Mouse (Mus musculus): Measurements from ENCODE around the gene Prkce. TPM values are rescaled to one million over a fixed set of nuclear protein-coding genes. Genes with fewer than 3 reads are reported as not detected.
A peak's percentile ranks its signal among the peaks of the same experiment; 100 is the strongest.

The Prkce gene
- polyA plus RNA-seq, 1 experiment from 2014 or later, result 44.3 TPM

DNA sequence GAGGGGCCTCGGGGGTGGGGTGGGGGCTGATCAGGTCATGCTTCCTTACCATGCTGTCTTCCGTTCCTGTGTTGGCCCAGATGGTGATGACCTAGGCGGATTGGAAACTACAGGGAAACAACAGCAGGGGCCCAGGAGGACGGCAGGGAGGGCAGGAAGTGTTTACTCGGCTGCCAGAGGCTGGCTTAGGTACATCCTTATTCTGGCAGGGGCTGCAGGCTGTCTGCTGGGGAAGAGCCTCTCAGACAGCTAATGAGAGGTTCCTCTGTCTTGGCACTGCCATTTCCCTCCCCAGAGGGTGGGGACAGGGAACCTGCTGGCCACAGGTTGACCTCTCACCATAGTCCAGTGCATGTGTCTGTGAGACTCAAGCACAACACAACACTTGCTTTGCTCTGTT is 116.2 kb downstream of the Prkce start:
- no peak for ATAC-seq (ENCODE audit: low read depth)
- no peaks in the 10 kb centered on the region for H3K9me3 ChIP-seq (ENCODE audit: control insufficient read depth, low read length)
- 39% methylated on average over 5 of the region's 5 CpGs for WGBS
- H3K4me1 ChIP-seq (ENCODE audit: control insufficient read depth, insufficient read depth, low read length), result peaks cover 4% of the 10 kb centered on the region; the same call in 1 of the 2 replicates
- H3K9ac ChIP-seq (replicated peaks; ENCODE audit: low read depth, low read length), result no peak overlapping the region
- H3K27me3 ChIP-seq (ENCODE audit: control insufficient read depth, insufficient read depth, low read length), result no peaks in the 10 kb centered on the region
- no peak overlapping the region for H3K27ac ChIP-seq (ENCODE audit: low read depth, low read length)
- no peaks in the 10 kb centered on the region for H3K36me3 ChIP-seq (ENCODE audit: control insufficient read depth, insufficient read depth, low read length)
- H3K4me2 ChIP-seq (ENCODE audit: low read depth, low read length), result no peak overlapping the region
- H3K4me3 ChIP-seq (ENCODE audit: low read depth, low read length), result no peak overlapping the region

GRCm38 (mm10) chr17:86285058-86285457 is 117.5 kb downstream of the Prkce start:
- H3K27me3 ChIP-seq (ENCODE audit: control insufficient read depth, insufficient read depth, low read length), result no peaks in the 10 kb centered on the region
- no peak overlapping the region for H3K9ac ChIP-seq (replicated peaks; ENCODE audit: low read depth, low read length)
- H3K9me3 ChIP-seq (ENCODE audit: control insufficient read depth, low read length), result no peaks in the 10 kb centered on the region
- no peak for ATAC-seq (ENCODE audit: low read depth)
- no peak overlapping the region for H3K4me2 ChIP-seq (ENCODE audit: low read depth, low read length)
- H3K4me3 ChIP-seq (ENCODE audit: low read depth, low read length), result no peak overlapping the region
- no peaks in the 10 kb centered on the region for H3K36me3 ChIP-seq (ENCODE audit: control insufficient read depth, insufficient read depth, low read length)
- no peaks in the 10 kb centered on the region for H3K4me1 ChIP-seq (ENCODE audit: control insufficient read depth, insufficient read depth, low read length)
- 89% methylated on average over 5 of the region's 5 CpGs for WGBS
- no peak overlapping the region for H3K27ac ChIP-seq (ENCODE audit: low read depth, low read length)

DNA sequence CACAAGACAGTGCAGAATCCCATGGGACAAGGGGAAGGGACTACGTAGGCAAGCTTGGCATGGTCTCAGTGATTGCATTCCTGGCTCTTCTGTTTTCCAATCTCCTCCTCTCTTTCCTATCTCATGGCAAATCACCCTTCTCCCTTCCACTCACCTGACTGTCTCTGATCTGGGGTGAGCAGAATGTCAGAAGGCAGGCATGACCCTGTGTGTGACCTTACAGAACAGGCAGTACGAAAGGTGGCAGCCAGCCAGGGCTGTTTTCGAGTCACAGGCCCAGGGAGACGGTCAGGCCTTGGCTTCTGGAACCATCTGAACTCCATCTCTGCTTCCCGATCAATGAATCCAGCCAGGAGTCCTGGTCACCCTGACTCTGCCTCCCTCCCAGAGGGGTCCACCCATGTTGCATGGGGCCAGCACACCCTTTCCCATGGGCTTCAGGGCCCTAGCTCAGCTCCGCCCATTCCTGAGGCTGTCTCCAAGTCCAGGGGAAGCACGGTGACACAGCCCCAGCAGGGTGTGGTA is 119.2 kb downstream of the Prkce start:
- no peak overlapping the region for H3K4me2 ChIP-seq (ENCODE audit: low read depth, low read length)
- H3K9ac ChIP-seq (replicated peaks; ENCODE audit: low read depth, low read length), result no peak overlapping the region
- H3K27me3 ChIP-seq (ENCODE audit: control insufficient read depth, insufficient read depth, low read length), result no peaks in the 10 kb centered on the region
- ATAC-seq (ENCODE audit: low read depth), result no peak
- H3K36me3 ChIP-seq (ENCODE audit: control insufficient read depth, insufficient read depth, low read length), result no peaks in the 10 kb centered on the region
- no peak overlapping the region for H3K27ac ChIP-seq (ENCODE audit: low read depth, low read length)
- 74% methylated on average over 7 of the region's 7 CpGs for WGBS
- H3K4me3 ChIP-seq (ENCODE audit: low read depth, low read length), result no peak overlapping the region
- H3K9me3 ChIP-seq (ENCODE audit: control insufficient read depth, low read length), result no peaks in the 10 kb centered on the region
- no peaks in the 10 kb centered on the region for H3K4me1 ChIP-seq (ENCODE audit: control insufficient read depth, insufficient read depth, low read length)

- no peak for ATAC-seq (ENCODE audit: low read depth)
- WGBS, result 92% methylated on average over 6 of the region's 6 CpGs
- H3K4me2 ChIP-seq (ENCODE audit: low read depth, low read length), result no peak overlapping the region
- no peak overlapping the region for H3K27ac ChIP-seq (ENCODE audit: low read depth, low read length)
- no peaks in the 10 kb centered on the region for H3K27me3 ChIP-seq (ENCODE audit: control insufficient read depth, insufficient read depth, low read length)
- no peak overlapping the region for H3K4me3 ChIP-seq (ENCODE audit: low read depth, low read length)
- H3K36me3 ChIP-seq (ENCODE audit: control insufficient read depth, insufficient read depth, low read length), result no peaks in the 10 kb centered on the region
- H3K4me1 ChIP-seq (ENCODE audit: control insufficient read depth, insufficient read depth, low read length), result no peaks in the 10 kb centered on the region
- H3K9ac ChIP-seq (replicated peaks; ENCODE audit: low read depth, low read length), result no peak overlapping the region
- no peaks in the 10 kb centered on the region for H3K9me3 ChIP-seq (ENCODE audit: control insufficient read depth, low read length)
Observed at GRCm38 (mm10) chr17:86292711-86293110, 125.1 kb downstream of the Prkce start.

- no peaks in the 10 kb centered on the region for H3K4me1 ChIP-seq (ENCODE audit: control insufficient read depth, insufficient read depth, low read length)
- H3K4me2 ChIP-seq (ENCODE audit: low read depth, low read length), result no peak overlapping the region
- no peaks in the 10 kb centered on the region for H3K9me3 ChIP-seq (ENCODE audit: control insufficient read depth, low read length)
- no peaks in the 10 kb centered on the region for H3K36me3 ChIP-seq (ENCODE audit: control insufficient read depth, insufficient read depth, low read length)
- 50% methylated on average over 10 of the region's 10 CpGs for WGBS
- no peak overlapping the region for H3K27ac ChIP-seq (ENCODE audit: low read depth, low read length)
- ATAC-seq (ENCODE audit: low read depth), result no peak
- H3K9ac ChIP-seq (replicated peaks; ENCODE audit: low read depth, low read length), result no peak overlapping the region
- no peak overlapping the region for H3K4me3 ChIP-seq (ENCODE audit: low read depth, low read length)
- no peaks in the 10 kb centered on the region for H3K27me3 ChIP-seq (ENCODE audit: control insufficient read depth, insufficient read depth, low read length)
Observed at GRCm38 (mm10) chr17:86293247-86293744, 125.7 kb downstream of the Prkce start.

DNA sequence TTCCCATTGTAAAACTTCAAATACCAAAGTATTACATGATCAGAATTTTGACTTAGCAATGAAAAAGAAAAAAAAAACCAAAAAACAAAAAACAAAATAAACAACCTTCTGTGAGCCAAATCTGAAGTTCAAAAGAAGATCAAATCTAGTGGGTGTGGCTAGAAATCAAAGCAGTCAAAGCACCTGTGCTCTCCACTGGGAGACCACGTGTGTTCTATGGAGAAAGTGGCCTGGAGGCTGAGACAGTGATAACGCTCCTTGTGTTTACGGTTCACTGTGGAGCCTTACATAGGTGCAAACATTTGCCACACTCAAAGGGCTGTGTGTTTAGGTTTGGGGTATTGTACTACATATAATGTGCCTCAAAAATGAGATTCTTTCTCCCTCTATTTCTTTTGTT is 132.0 kb downstream of the Prkce start:
- WGBS, result 69% methylated on average over 3 of the region's 3 CpGs
- no peaks in the 10 kb centered on the region for H3K9me3 ChIP-seq (ENCODE audit: control insufficient read depth, low read length)
- no peak overlapping the region for H3K4me2 ChIP-seq (ENCODE audit: low read depth, low read length)
- H3K36me3 ChIP-seq (ENCODE audit: control insufficient read depth, insufficient read depth, low read length), result no peaks in the 10 kb centered on the region
- no peak for ATAC-seq (ENCODE audit: low read depth)
- peaks cover 6% of the 10 kb centered on the region for H3K4me1 ChIP-seq (ENCODE audit: control insufficient read depth, insufficient read depth, low read length)
- H3K9ac ChIP-seq (replicated peaks; ENCODE audit: low read depth, low read length), result no peak overlapping the region
- H3K27me3 ChIP-seq (ENCODE audit: control insufficient read depth, insufficient read depth, low read length), result no peaks in the 10 kb centered on the region
- H3K27ac ChIP-seq (ENCODE audit: low read depth, low read length), result no peak overlapping the region
- H3K4me3 ChIP-seq (ENCODE audit: low read depth, low read length), result no peak overlapping the region

GRCm38 (mm10) chr17:86300774-86301595 is 133.4 kb downstream of the Prkce start:
- H3K27ac ChIP-seq (ENCODE audit: low read depth, low read length), result no peak overlapping the region; the same call in 1 of the 2 replicates
- H3K36me3 ChIP-seq (ENCODE audit: control insufficient read depth, insufficient read depth, low read length), result no peaks in the 10 kb centered on the region
- no peak overlapping the region for H3K4me3 ChIP-seq (ENCODE audit: low read depth, low read length)
- peaks cover 15% of the 10 kb centered on the region for H3K4me1 ChIP-seq (ENCODE audit: control insufficient read depth, insufficient read depth, low read length)
- H3K4me2 ChIP-seq (ENCODE audit: low read depth, low read length), result no peak overlapping the region
- no peaks in the 10 kb centered on the region for H3K9me3 ChIP-seq (ENCODE audit: control insufficient read depth, low read length)
- H3K9ac ChIP-seq (replicated peaks; ENCODE audit: low read depth, low read length), result no peak overlapping the region
- no peak for ATAC-seq (ENCODE audit: low read depth)
- 74% methylated on average over 22 of the region's 22 CpGs for WGBS
- H3K27me3 ChIP-seq (ENCODE audit: control insufficient read depth, insufficient read depth, low read length), result no peaks in the 10 kb centered on the region

GRCm38 (mm10) chr17:86302266-86302665 is 134.7 kb downstream of the Prkce start:
- Histone ChIP-seq H3K9ac (replicated peaks; ENCODE audit: low read depth, low read length) (no peak overlapping the region), H3K4me3 (ENCODE audit: low read depth, low read length) (no peak overlapping the region), H3K9me3 (ENCODE audit: control insufficient read depth, low read length) (no peaks in the 10 kb centered on the region), H3K27me3 (ENCODE audit: control insufficient read depth, insufficient read depth, low read length) (no peaks in the 10 kb centered on the region), H3K4me2 (ENCODE audit: low read depth, low read length) (no peak overlapping the region), H3K27ac (ENCODE audit: low read depth, low read length) (0 out of 2 replicates have a peak overlapping the region, but pooled peaks have one; percentile 25), H3K4me1 (ENCODE audit: control insufficient read depth, insufficient read depth, low read length) (peaks cover 15% of the 10 kb centered on the region), H3K36me3 (ENCODE audit: control insufficient read depth, insufficient read depth, low read length) (no peaks in the 10 kb centered on the region)
- 87% methylated on average over 11 of the region's 11 CpGs for WGBS
- ATAC-seq (ENCODE audit: low read depth), result no peak

- Histone ChIP-seq H3K4me2 (ENCODE audit: low read depth, low read length) (no peak overlapping the region), H3K36me3 (ENCODE audit: control insufficient read depth, insufficient read depth, low read length) (no peaks in the 10 kb centered on the region), H3K4me3 (ENCODE audit: low read depth, low read length) (no peak overlapping the region), H3K27me3 (ENCODE audit: control insufficient read depth, insufficient read depth, low read length) (no peaks in the 10 kb centered on the region), H3K9me3 (ENCODE audit: control insufficient read depth, low read length) (no peaks in the 10 kb centered on the region), H3K9ac (replicated peaks; ENCODE audit: low read depth, low read length) (no peak overlapping the region), H3K27ac (ENCODE audit: low read depth, low read length) (no peak overlapping the region), H3K4me1 (ENCODE audit: control insufficient read depth, insufficient read depth, low read length) (peaks cover 15% of the 10 kb centered on the region)
- ATAC-seq (ENCODE audit: low read depth), result no peak
- 93% methylated on average over 14 of the region's 14 CpGs for WGBS
Observed at GRCm38 (mm10) chr17:86302861-86303331, 135.3 kb downstream of the Prkce start.

Measured in neural tube, embryonic 14.5 days (tissue).